Mouse (Mus musculus) C2C12 (cell line): ENCODE data around the gene Tmem209.

ENCODE experiments used
- CTCF ChIP-seq: IDR thresholded peaks from one replicate; pipeline ENCODE4 v1.5.1; 2011; ENCODE audit not compliant: control insufficient read depth, insufficient read depth, insufficient read length
- USF1 ChIP-seq: IDR thresholded peaks from one replicate; pipeline ENCODE4 v1.6.1; 2011; ENCODE audit warnings: low read depth, mild to moderate bottlenecking, control low read depth, moderate library complexity

DNA sequence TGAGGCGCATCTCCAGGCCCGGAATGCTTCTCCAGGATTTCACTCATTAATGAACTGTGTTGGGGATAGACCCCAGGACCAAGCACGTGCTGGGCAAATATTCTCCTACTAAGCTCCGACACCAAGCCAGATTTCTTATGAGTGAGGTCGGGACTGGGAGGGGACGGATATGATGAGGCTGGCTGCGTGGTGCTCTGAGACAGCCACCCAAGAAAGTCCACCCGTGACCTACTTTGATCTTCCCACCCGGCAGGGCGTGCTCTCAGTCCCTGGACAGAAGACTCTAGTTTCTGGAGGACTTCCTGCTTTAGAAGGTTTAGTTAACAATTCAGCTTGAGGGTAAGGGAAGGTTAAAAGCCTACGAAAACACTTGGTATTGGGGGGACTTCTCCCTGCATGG is 44.0 kb downstream of the Tmem209 start:
- TF ChIP-seq USF1 (no peak), CTCF (no peak)
